Mouse (Mus musculus): ENCODE data around the gene Pla2g12b.

DNA sequence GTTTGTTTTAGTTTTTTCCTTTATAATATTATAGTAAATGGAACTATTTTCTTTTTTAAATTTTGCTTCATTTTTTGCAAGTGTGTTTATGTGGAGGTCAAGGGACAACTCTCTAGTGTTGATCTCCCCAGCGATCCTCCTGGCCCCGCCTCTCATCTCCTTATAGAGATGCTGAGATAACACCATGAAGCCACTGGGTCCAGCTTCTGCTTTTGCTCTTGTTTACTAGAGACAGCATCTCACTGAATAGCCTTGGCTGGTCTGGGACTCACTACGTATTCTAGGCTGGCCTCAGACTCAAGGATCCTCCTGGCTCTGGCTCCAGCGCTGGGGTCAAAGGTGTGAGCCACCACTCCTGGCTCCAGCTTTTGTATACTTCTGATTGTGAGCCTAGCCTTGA is 16.1 kb downstream of the Pla2g12b start:
- no peak for TF ChIP-seq CTCF (IDR thresholded peaks at IDR 0.05 in 2 of 3, conservative IDR thresholded peaks at IDR 0.05 in 1 of 3; ENCODE audit: control insufficient read depth in 1 of 3, insufficient read depth in 1 of 3, low read depth in 2 of 3, low read length in 3 of 3, poor library complexity in 1 of 3, severe bottlenecking in 1 of 3)
- TF ChIP-seq TCF12 (IDR thresholded peaks at IDR 0.05; ENCODE audit: low read depth, low read length): no peak
- no peak for TF ChIP-seq MEF2A (IDR thresholded peaks at IDR 0.05; ENCODE audit: extremely low read depth, insufficient replicate concordance, low read depth, low read length, poor library complexity, severe bottlenecking)
